Mouse (Mus musculus): ENCODE data around the gene Cavin1. TPM values are rescaled to one million over a fixed set of nuclear protein-coding genes. Genes with fewer than 3 reads are reported as not detected.
A peak's percentile ranks its signal among the peaks of the same experiment; 100 is the strongest.

Cavin1 gene
- 81.3 and 96.8 TPM in 2 replicates for polyA plus RNA-seq (2012; rRNA removed)
- polyA plus RNA-seq (2014; fragmentation: Nextera tagmentation; extraction: Ambion mirVana) = 128 and 135 TPM in 2 replicates

GRCm38 (mm10) chr11:100970557-100970937, at the start of gene Cavin1:
Gene Cavin1 (minus strand): TSS chr11:100970887.
- DNase-seq (ENCODE audit: low spot score) (peak; percentile 93), ATAC-seq (ENCODE audit: low FRiP score, low read depth) (peak; percentile 92)
- H3K4me2 ChIP-seq (replicated peaks; ENCODE audit: low read depth, low read length, severe bottlenecking) = peak within 1 kb of the TSS; percentile 87
- H3K9ac ChIP-seq (ENCODE audit: low read depth, low read length, severe bottlenecking) = peak within 1 kb of the TSS; percentile 71
- peak; percentile 77; the same call in 1 of the 2 replicates for TF ChIP-seq POLR2A (IDR thresholded peaks at IDR 0.05; ENCODE audit: borderline replicate concordance, extremely low read depth, insufficient read depth, insufficient read length)
- peaks cover 14% of the 10 kb centered on the region for H3K4me1 ChIP-seq (ENCODE audit: control insufficient read depth, insufficient read depth, low read length)
- peak within 1 kb of the TSS; percentile 75 for H3K4me3 ChIP-seq (replicated peaks; ENCODE audit: low read length)
- peak within 1 kb of the TSS; percentile 79 for H3K27ac ChIP-seq (replicated peaks; ENCODE audit: low read depth, low read length)
- under 1% methylated on average over 20 of the region's 20 CpGs for WGBS
- H3K9me3 ChIP-seq (ENCODE audit: control insufficient read depth, low read length) = no peaks in the 10 kb centered on the region
- peaks cover 4% of the 10 kb centered on the region for H3K27me3 ChIP-seq (ENCODE audit: control insufficient read depth, insufficient read depth, low read length)
- H3K36me3 ChIP-seq (ENCODE audit: control insufficient read depth, insufficient read depth, low read length) = peaks cover 3% of the 10 kb centered on the region; the same call in 1 of the 2 replicates

- Histone ChIP-seq H3K36me3 (ENCODE audit: control insufficient read depth, insufficient read depth, low read length) (peaks cover 20% of the 10 kb centered on the region), H3K27ac (replicated peaks; ENCODE audit: low read depth, low read length) (no peak overlapping the region), H3K27me3 (ENCODE audit: control insufficient read depth, insufficient read depth, low read length) (no peaks in the 10 kb centered on the region), H3K9ac (ENCODE audit: low read depth, low read length, severe bottlenecking) (no peak overlapping the region), H3K9me3 (ENCODE audit: control insufficient read depth, low read length) (no peaks in the 10 kb centered on the region), H3K4me3 (replicated peaks; ENCODE audit: low read length) (no peak overlapping the region), H3K4me2 (replicated peaks; ENCODE audit: low read depth, low read length, severe bottlenecking) (no peak overlapping the region), H3K4me1 (ENCODE audit: control insufficient read depth, insufficient read depth, low read length) (peaks cover 5% of the 10 kb centered on the region; the same call in 1 of the 2 replicates)
- TF ChIP-seq POLR2A (IDR thresholded peaks at IDR 0.05; ENCODE audit: borderline replicate concordance, extremely low read depth, insufficient read depth, insufficient read length) = no peak
- ATAC-seq (ENCODE audit: low FRiP score, low read depth) (no peak), DNase-seq (ENCODE audit: low spot score) (no peak)
- WGBS = 87% methylated on average over 6 of the region's 6 CpGs
These were observed 41.0 kb upstream of the Cavin1 start for GRCm38 (mm10) chr11:101011641-101012040.

- Histone ChIP-seq H3K27ac (replicated peaks; ENCODE audit: low read depth, low read length) (no peak overlapping the region), H3K9ac (ENCODE audit: low read depth, low read length, severe bottlenecking) (peak overlapping the region; percentile 68), H3K4me2 (replicated peaks; ENCODE audit: low read depth, low read length, severe bottlenecking) (peak overlapping the region; percentile 79), H3K4me1 (ENCODE audit: control insufficient read depth, insufficient read depth, low read length) (peaks cover 5% of the 10 kb centered on the region; the same call in 1 of the 2 replicates), H3K9me3 (ENCODE audit: control insufficient read depth, low read length) (no peaks in the 10 kb centered on the region), H3K36me3 (ENCODE audit: control insufficient read depth, insufficient read depth, low read length) (peaks cover 20% of the 10 kb centered on the region), H3K27me3 (ENCODE audit: control insufficient read depth, insufficient read depth, low read length) (no peaks in the 10 kb centered on the region), H3K4me3 (replicated peaks; ENCODE audit: low read length) (peak overlapping the region; percentile 61)
- no peak for DNase-seq (ENCODE audit: low spot score)
- ATAC-seq (ENCODE audit: low FRiP score, low read depth) = peak; percentile 8; the same call in 1 of the 2 replicates
- TF ChIP-seq POLR2A (IDR thresholded peaks at IDR 0.05; ENCODE audit: borderline replicate concordance, extremely low read depth, insufficient read depth, insufficient read length) = no peak
- whole genome bisulfite sequencing = 10% methylated on average over 29 of the region's 29 CpGs
These were observed 39.4 kb upstream of the Cavin1 start for GRCm38 (mm10) chr11:101009888-101010784.

- no peaks in the 10 kb centered on the region for H3K27me3 ChIP-seq (ENCODE audit: control insufficient read depth, insufficient read depth, low read length)
- peak; percentile 98 for DNase-seq (ENCODE audit: low spot score)
- peaks cover 16% of the 10 kb centered on the region for H3K36me3 ChIP-seq (ENCODE audit: control insufficient read depth, insufficient read depth, low read length)
- H3K4me1 ChIP-seq (ENCODE audit: control insufficient read depth, insufficient read depth, low read length) = peaks cover 5% of the 10 kb centered on the region; the same call in 1 of the 2 replicates
- 3% methylated on average over 44 of the region's 44 CpGs for WGBS
- peak within 1 kb of the TSS; percentile 44 for H3K27ac ChIP-seq (replicated peaks; ENCODE audit: low read depth, low read length)
- TF ChIP-seq POLR2A (IDR thresholded peaks at IDR 0.05; ENCODE audit: borderline replicate concordance, extremely low read depth, insufficient read depth, insufficient read length) = peak; percentile 86; the same call in 1 of the 2 replicates
- H3K4me2 ChIP-seq (replicated peaks; ENCODE audit: low read depth, low read length, severe bottlenecking) = peak within 1 kb of the TSS; percentile 79
- H3K9ac ChIP-seq (ENCODE audit: low read depth, low read length, severe bottlenecking) = peak within 1 kb of the TSS; percentile 68
- H3K9me3 ChIP-seq (ENCODE audit: control insufficient read depth, low read length) = no peaks in the 10 kb centered on the region
- H3K4me3 ChIP-seq (replicated peaks; ENCODE audit: low read length) = peak within 1 kb of the TSS; percentile 61
- ATAC-seq (ENCODE audit: low FRiP score, low read depth) = peak; percentile 100
These were observed 38.6 kb upstream of the Cavin1 start, which contains the start of gene Atp6v0a1 for GRCm38 (mm10) chr11:101009046-101009887. Gene Atp6v0a1 (plus strand): TSS chr11:101009452.

Measured in limb, embryonic 14.5 days (tissue).